19 mouse cellular contexts compared by ENCODE assay signal in genomic region chr3:79538342-79538741, GRCm38 (mm10). TPM values are rescaled to one million over a fixed set of nuclear protein-coding genes. Genes with fewer than 3 reads are reported as not detected.
DNase-seq lines count a peak whose midpoint lies in the region; ATAC-seq and TF ChIP-seq lines count a peak whose summit lies in the region.
"Had no signal": no experiment of that assay in that cellular context is flagged by ENCODE, and none has a peak within 500 bp of the region (broad histone marks: within the 10 kb centered on the region; RNA-seq: fewer than 3 reads in every experiment).

No protein-coding gene starts in this region.

- no peaks in the 10 kb centered on the region for H3K36me3 ChIP-seq in heart, embryonic 12.5 days
- no peaks in the 10 kb centered on the region for H3K36me3 ChIP-seq in liver, adult 2 months (ENCODE audit: control insufficient read depth, insufficient read depth, low read length)
- H3K36me3 ChIP-seq in macrophage (ENCODE audit: inconsistent target): no peaks in the 10 kb centered on the region; the same call in 1 of the 2 replicates
- H3K36me3 ChIP-seq: embryonic facial prominence, embryonic 10.5 days had no signal

- no peak overlapping the region for H3K4me2 ChIP-seq in heart, embryonic 12.5 days

- peak; percentile 47; the same call in 1 of the 2 replicates for ATAC-seq in heart, embryonic 12.5 days (ENCODE audit: insufficient number of reproducible peaks, low FRiP score)

- H3K79me2 ChIP-seq in liver, adult 2 months (ENCODE audit: control insufficient read depth, insufficient read depth, low read length): peaks cover 28% of the 10 kb centered on the region
- peaks cover 100% of the 10 kb centered on the region for H3K79me2 ChIP-seq in macrophage (ENCODE audit: inconsistent target)

- H3K4me1 ChIP-seq in heart, embryonic 12.5 days (replicated peaks): peaks cover 25% of the 10 kb centered on the region
- H3K4me1 ChIP-seq in liver, adult 2 months (ENCODE audit: control insufficient read depth, insufficient read depth, low read length): peaks cover 38% of the 10 kb centered on the region

- no peaks in the 10 kb centered on the region for H3K9me3 ChIP-seq in heart, embryonic 12.5 days (replicated peaks)
- H3K9me3 ChIP-seq: embryonic facial prominence, embryonic 10.5 days had no signal

- no peak for TF ChIP-seq CTCF in liver, adult 2 months (IDR thresholded peaks at IDR 0.05; ENCODE audit: low read depth, low read length)

- H3K4me3 ChIP-seq in heart, embryonic 12.5 days: no peak overlapping the region
- H3K4me3 ChIP-seq in liver, adult 2 months (ENCODE audit: insufficient read depth, low read depth, low read length): no peak overlapping the region
- H3K4me3 ChIP-seq in macrophage (ENCODE audit: inconsistent target): no peak overlapping the region
- H3K4me3 ChIP-seq: embryonic facial prominence, embryonic 10.5 days; gastrocnemius, adult 2 months; layer of hippocampus, adult 2 months; myocyte had no signal

- no peak for TF ChIP-seq POLR2A in liver, adult 2 months (IDR thresholded peaks at IDR 0.05; ENCODE audit: extremely low read depth, insufficient read depth, low read length)

- 0 out of 2 replicates have a peak overlapping the region, but pooled peaks have one; percentile 21 for H3K27ac ChIP-seq in heart, embryonic 12.5 days (ENCODE audit: poor library complexity, severe bottlenecking)
- peak overlapping the region; percentile 91 for H3K27ac ChIP-seq in liver, adult 2 months (replicated peaks; ENCODE audit: insufficient read depth, low read depth, low read length)
- peak overlapping the region; percentile 97 for H3K27ac ChIP-seq in macrophage
- H3K27ac ChIP-seq: embryonic facial prominence, embryonic 10.5 days; gastrocnemius, adult 2 months; kidney, postnatal 0 days; layer of hippocampus, adult 2 months had no signal

- DNase-seq in heart, adult 18-20 months: no peak
- peak; percentile 54 for DNase-seq in c-Kit-positive CD71-positive TER-119-negative erythroid progenitor cells, embryonic 14.5 days (ENCODE audit: low read depth)
- peak; percentile 53 for DNase-seq in liver, adult 2 months (ENCODE audit: extremely low read depth, low read depth, low spot score)
- DNase-seq in layer of hippocampus, adult 9-11 months: no peak
- DNase-seq in urinary bladder, postnatal 25 days (ENCODE audit: low spot score): no peak
- DNase-seq in left cerebral cortex, adult 8-10 months (ENCODE audit: low spot score in 2 of 2): no peak
- DNase-seq: adrenal gland, postnatal 36 days; cerebellum, postnatal 36 days; gastrocnemius, adult 2 months; heart, adult 11 months; lung, adult 18-20 months; lung, postnatal 36 days; midbrain, embryonic 14.5 days had no signal

- no peaks in the 10 kb centered on the region for H3K27me3 ChIP-seq in heart, embryonic 12.5 days (replicated peaks)
- H3K27me3 ChIP-seq in liver, adult 2 months (ENCODE audit: control insufficient read depth, insufficient read depth, low read length): no peaks in the 10 kb centered on the region

- H3K9ac ChIP-seq in heart, embryonic 12.5 days: no peak overlapping the region
- H3K9ac ChIP-seq in liver, adult 2 months (ENCODE audit: low read depth, low read length): no peak overlapping the region

- 13% methylated on average over 3 of the region's 3 CpGs for WGBS in heart, embryonic 12.5 days
- WGBS in liver, adult 2 months: 33% methylated on average over 3 of the region's 3 CpGs
- WGBS in macrophage (ENCODE audit: missing documents): 100% methylated on average over 3 of the region's 3 CpGs

RNA-seq across cellular contexts. Expression of gene Fnip2, which starts 29.3 kb away (rescaled TPM):
- 5.3 and 6.3 TPM in 2 replicates for polyA plus RNA-seq in heart, embryonic 12.5 days (2016; fragmentation: Nextera tagmentation; extraction: Ambion mirVana)
- 10 to 100 TPM; 24.7 to 24.8 TPM for total RNA-seq in heart, adult 18-20 months (2021)
- total RNA-seq in liver, adult 2 months (2014; rRNA removed): 43.3 and 46.7 TPM in 2 replicates
- polyA plus RNA-seq in liver, adult 2 months (2012; rRNA removed): 4.9 and 6.3 TPM in 2 replicates
- 1,000 to 10,000 TPM in 9 of 26 experiments, 100 to 1,000 TPM in 17; 297 to 1,489 (median 906) TPM for total RNA-seq in macrophage (2018; cell fraction: chromatin; rRNA removed)
- 100 to 1,000 TPM; 110 to 449 (median 248) TPM for total RNA-seq in macrophage (2018; cell fraction: cytosol; rRNA removed)
- total RNA-seq in macrophage (2018; cell fraction: nucleus; rRNA removed): 1,000 to 10,000 TPM in 1 of 26 experiments, 100 to 1,000 TPM in 25; 324 to 1,078 (median 679) TPM
- 87.1 to 150 TPM (median 126 TPM) in 3 replicates for polyA plus RNA-seq in macrophage (2018)
- total RNA-seq in left cerebral cortex, adult 8-10 months (2022): 10 to 100 TPM; 18.4 to 25.9 (median 21.7) TPM

RNA-seq across cellular contexts. Expression of gene Ppid, which starts 52.8 kb away (rescaled TPM):
- polyA plus RNA-seq in heart, embryonic 12.5 days (2016; fragmentation: Nextera tagmentation; extraction: Ambion mirVana): 121 and 122 TPM in 2 replicates
- total RNA-seq in heart, adult 18-20 months (2021): 10 to 100 TPM; 41.9 to 43.6 TPM
- 29.5 and 33.3 TPM in 2 replicates for total RNA-seq in liver, adult 2 months (2014; rRNA removed)
- polyA plus RNA-seq in liver, adult 2 months (2012; rRNA removed): 5.7 and 7.1 TPM in 2 replicates
- total RNA-seq in macrophage (2018; cell fraction: chromatin; rRNA removed): 100 to 1,000 TPM in 9 of 26 experiments, 10 to 100 TPM in 17; 63.0 to 144 (median 94.2) TPM
- 10 to 100 TPM in 21 of 26 experiments, 1 to 10 TPM in 5; 7.4 to 21.1 (median 14.3) TPM for total RNA-seq in macrophage (2018; cell fraction: cytosol; rRNA removed)
- total RNA-seq in macrophage (2018; cell fraction: nucleus; rRNA removed): 100 to 1,000 TPM in 5 of 26 experiments, 10 to 100 TPM in 21; 31.0 to 137 (median 61.1) TPM
- polyA plus RNA-seq in macrophage (2018): 25.8 to 37.9 TPM (median 37.4 TPM) in 3 replicates
- total RNA-seq in left cerebral cortex, adult 8-10 months (2022): 10 to 100 TPM; 60.5 to 75.1 (median 64.0) TPM

Comparison
In these comparisons a context has a peak if more than half of its experiments do, and no peak if none do; other contexts are left out.
1. H3K27ac ChIP-seq: peak in every context shown above with its lines; median percentile 97 in macrophage; 91 in liver, adult 2 months; 21 in heart, embryonic 12.5 days.
2. DNase-seq: peak in c-Kit-positive CD71-positive TER-119-negative erythroid progenitor cells, embryonic 14.5 days (single experiment) and liver, adult 2 months (single experiment); none in heart, adult 18-20 months (0 of 2), layer of hippocampus, adult 9-11 months (single experiment), urinary bladder, postnatal 25 days (single experiment) and left cerebral cortex, adult 8-10 months (0 of 2).